In genomic region chr4:108024641-108025040, GRCm38 (mm10) we compare ENCODE assay signal across 12 mouse cellular contexts. TPM values are rescaled to one million over a fixed set of nuclear protein-coding genes. Genes with fewer than 3 reads are reported as not detected.
DNase-seq lines count a peak whose midpoint lies in the region; ATAC-seq and TF ChIP-seq lines count a peak whose summit lies in the region.
"Had no signal": no experiment of that assay in that cellular context is flagged by ENCODE, and none has a peak within 500 bp of the region (broad histone marks: within the 10 kb centered on the region; RNA-seq: fewer than 3 reads in every experiment).

No protein-coding gene starts in this region.

- no peaks in the 10 kb centered on the region; the same call in 1 of the 2 replicates for H3K4me1 ChIP-seq in lung, adult 2 months (ENCODE audit: control insufficient read depth, insufficient read depth, low read length)
- H3K4me1 ChIP-seq in stomach, postnatal 0 days (replicated peaks; ENCODE audit: control insufficient read depth, insufficient read depth) = no peaks in the 10 kb centered on the region
- peaks cover 5% of the 10 kb centered on the region; the same call in 1 of the 2 replicates for H3K4me1 ChIP-seq in forebrain, embryonic 13.5 days
- no peaks in the 10 kb centered on the region for H3K4me1 ChIP-seq in forebrain, postnatal 0 days (ENCODE audit: insufficient read depth)

- H3K4me2 ChIP-seq in stomach, postnatal 0 days (replicated peaks; ENCODE audit: low read depth) = no peak overlapping the region
- H3K4me2 ChIP-seq in forebrain, embryonic 13.5 days = no peak overlapping the region
- H3K4me2 ChIP-seq in forebrain, postnatal 0 days (ENCODE audit: low read depth) = no peak overlapping the region

- WGBS in lung, adult 2 months = 53% methylated on average over 5 of the region's 5 CpGs
- WGBS in stomach, postnatal 0 days = 60% methylated on average over 5 of the region's 5 CpGs
- 65% methylated on average over 5 of the region's 5 CpGs for WGBS in forebrain, embryonic 13.5 days
- 67% methylated on average over 5 of the region's 5 CpGs for WGBS in forebrain, postnatal 0 days

- no peaks in the 10 kb centered on the region for H3K9me3 ChIP-seq in stomach, postnatal 0 days (ENCODE audit: control insufficient read depth, low read length)
- H3K9me3 ChIP-seq in forebrain, embryonic 13.5 days (replicated peaks) = no peaks in the 10 kb centered on the region
- no peaks in the 10 kb centered on the region for H3K9me3 ChIP-seq in forebrain, postnatal 0 days (ENCODE audit: low read length)
- H3K9me3 ChIP-seq: midbrain, embryonic 12.5 days had no signal

- intact Hi-C loops in heart, postnatal 14 days (cut with DNase I) = no loop called here

- H3K27ac ChIP-seq in stomach, postnatal 0 days (replicated peaks) = no peak overlapping the region
- no peak overlapping the region for H3K27ac ChIP-seq in forebrain, embryonic 13.5 days
- H3K27ac ChIP-seq in forebrain, postnatal 0 days (ENCODE audit: low read depth, low read length) = no peak overlapping the region
- H3K27ac ChIP-seq: midbrain, embryonic 12.5 days had no signal

- H3K4me3 ChIP-seq in lung, adult 2 months (replicated peaks; ENCODE audit: extremely low read depth, low read depth, low read length) = no peak overlapping the region
- H3K4me3 ChIP-seq in stomach, postnatal 0 days (ENCODE audit: low read depth, low read length) = no peak overlapping the region
- H3K4me3 ChIP-seq in forebrain, embryonic 13.5 days = no peak overlapping the region
- no peak overlapping the region for H3K4me3 ChIP-seq in forebrain, postnatal 0 days (ENCODE audit: low read depth, low read length)
- H3K4me3 ChIP-seq: midbrain, embryonic 12.5 days had no signal

- no peak overlapping the region for H3K9ac ChIP-seq in stomach, postnatal 0 days (ENCODE audit: low read length)
- H3K9ac ChIP-seq in forebrain, embryonic 13.5 days = no peak overlapping the region
- no peak overlapping the region for H3K9ac ChIP-seq in forebrain, postnatal 0 days
- H3K9ac ChIP-seq: midbrain, embryonic 12.5 days had no signal

- no peaks in the 10 kb centered on the region for H3K36me3 ChIP-seq in stomach, postnatal 0 days (ENCODE audit: control insufficient read depth, insufficient read depth, low read length)
- H3K36me3 ChIP-seq in forebrain, embryonic 13.5 days (ENCODE audit: poor library complexity, severe bottlenecking) = no peaks in the 10 kb centered on the region
- H3K36me3 ChIP-seq in forebrain, postnatal 0 days (ENCODE audit: insufficient read depth) = no peaks in the 10 kb centered on the region
- H3K36me3 ChIP-seq: midbrain, embryonic 12.5 days had no signal

- TF ChIP-seq POLR2A in lung, adult 2 months (IDR thresholded peaks at IDR 0.05; ENCODE audit: borderline replicate concordance, extremely low read depth, low read depth, low read length) = no peak

- no peaks in the 10 kb centered on the region for H3K27me3 ChIP-seq in stomach, postnatal 0 days (ENCODE audit: control insufficient read depth, insufficient read depth, low read length)
- H3K27me3 ChIP-seq in forebrain, embryonic 13.5 days = peaks cover 11% of the 10 kb centered on the region
- no peaks in the 10 kb centered on the region for H3K27me3 ChIP-seq in forebrain, postnatal 0 days (ENCODE audit: insufficient read depth, low read length)

- TF ChIP-seq EP300 in stomach, postnatal 0 days (optimal IDR thresholded peaks at IDR 0.05) = no peak

- peak; percentile 65 for ATAC-seq in stomach, postnatal 0 days (ENCODE audit: low FRiP score, low TSS enrichment)
- no peak for ATAC-seq in forebrain, embryonic 13.5 days
- no peak for ATAC-seq in megakaryocyte progenitor cell, adult 5-6 weeks (replicated peaks; ENCODE audit: poor library complexity)
- ATAC-seq in forebrain, postnatal 0 days = no peak

- DNase-seq in lung, adult 18-20 months = peak; percentile 35 to 36
- DNase-seq in lung, adult 2 months = no peak
- DNase-seq in heart, postnatal 14 days = peak; percentile 68 to 76
- DNase-seq in kidney, postnatal 36 days = peak; percentile 64 to 83
- no peak for DNase-seq in stomach, postnatal 0 days (ENCODE audit: low spot score)
- DNase-seq in forebrain, postnatal 0 days = no peak
- DNase-seq: cerebellum, adult 9-11 months had no signal

- TF ChIP-seq CTCF in lung, adult 2 months (IDR thresholded peaks at IDR 0.05; ENCODE audit: insufficient read depth, low read length) = no peak
- TF ChIP-seq CTCF in stomach, postnatal 0 days (IDR thresholded peaks at IDR 0.05; ENCODE audit: low read depth) = no peak
- no peak for TF ChIP-seq CTCF in forebrain, postnatal 0 days (IDR thresholded peaks at IDR 0.05; ENCODE audit: low read depth)

RNA-seq across cellular contexts. Expression of gene Slc1a7, which starts 56.5 kb away (rescaled TPM):
- polyA plus RNA-seq in lung, adult 2 months (2012; rRNA removed) = 0.39 and 0.48 TPM in 2 replicates
- total RNA-seq in heart, postnatal 14 days (2021) = under 1 TPM; 0.07 to 0.14 TPM
- polyA plus RNA-seq in stomach, postnatal 0 days (2015; fragmentation: Nextera tagmentation; extraction: Ambion mirVana) = 0.07 and 0.10 TPM in 2 replicates
- polyA plus RNA-seq in forebrain, embryonic 13.5 days (2015; fragmentation: Nextera tagmentation; extraction: Ambion mirVana) = not detected in 2 replicates
- total RNA-seq in megakaryocyte progenitor cell, adult 5-6 weeks (2015) = not detected in 2 replicates
- total RNA-seq in megakaryocyte progenitor cell, adult 5-6 weeks (2017) = not detected in 2 replicates
- 0.15 TPM in 1 of 2 replicates, not detected in the other for total RNA-seq in forebrain, postnatal 0 days (2014; rRNA removed)
- polyA plus RNA-seq in forebrain, postnatal 0 days (2015; fragmentation: Nextera tagmentation; extraction: Ambion mirVana) = 0.10 TPM in 1 of 2 replicates, not detected in the other
- total RNA-seq: CH12.LX; hematopoietic stem cell, adult 5-6 weeks had no signal
- polyA plus RNA-seq: midbrain, embryonic 12.5 days had no signal

Comparison
In these comparisons a context has a peak if more than half of its experiments do, and no peak if none do; other contexts are left out.
1. DNase-seq: peak in lung, adult 18-20 months (2 of 2), heart, postnatal 14 days (2 of 2) and kidney, postnatal 36 days (2 of 2); none in lung, adult 2 months (single experiment), stomach, postnatal 0 days (single experiment) and forebrain, postnatal 0 days (single experiment).